Mouse (Mus musculus) embryonic stem cell, embryonic (primary cell): ENCODE data around the gene Mpz.

Experiments used
- CTCF ChIA-PET, 4 experiments: fragments of 300-600 bp in 2 of 4; fragments of 350-600 bp in 2 of 4; sonication (Branson Sonifier 250); formaldehyde crosslinking; loops; one replicate each; lab custom pipeline; 2022; ENCODE audit warnings: inconsistent platforms in 2 of 4; lab: Charles Lee
- POLR2A ChIA-PET, 4 experiments: fragments of 300-600 bp in 2 of 4; fragments of 350-600 bp in 2 of 4; sonication (Branson Sonifier 250); formaldehyde crosslinking; loops; one replicate each; lab custom pipeline; 2022; ENCODE audit warnings: antibody characterized with exemption in 4 of 4, inconsistent platforms in 1 of 4; lab: Charles Lee

The Mpz gene

GRCm38 (mm10) chr1:171190832-171191231 lies 40.3 kb downstream of the Mpz start:
- ChIA-PET POLR2A (interaction anchor here in 2 of 4 experiments (0.7 to 1.9 kb wide), 4 partner anchors 12 to 40 kb away, joined by 3 to 5 read pairs (median 4); partner anchors contain the start of genes Mpz (in 1 of the 2) and Sdhc (in 1 of the 2)), CTCF (interaction anchor here (0.6 to 2.5 kb wide), 5 partner anchors 15 to 166 kb away, joined by 3 to 18 read pairs (median 4); partner anchors contain the start of gene Tomm40l (in 1 of the 4))

DNA sequence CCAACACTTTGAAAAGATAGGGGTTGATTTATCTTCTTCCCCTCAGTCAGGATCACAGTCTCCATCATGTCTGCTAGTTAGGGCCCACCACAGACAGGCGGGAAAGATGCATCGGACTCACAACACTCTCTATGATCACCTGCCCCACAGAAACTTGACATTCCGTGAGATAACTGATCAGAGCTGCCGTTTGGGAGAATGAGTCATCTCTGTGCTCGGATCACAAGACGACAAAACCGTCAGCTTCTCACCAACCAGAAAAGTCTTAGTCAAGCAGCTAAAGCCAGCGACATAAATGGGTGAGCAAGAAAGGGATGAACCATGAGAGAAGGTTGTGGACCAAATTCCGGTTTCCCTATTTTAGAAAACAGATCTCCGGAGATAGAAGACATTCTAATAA lies 41.8 kb downstream of the Mpz start:
- ChIA-PET CTCF (interaction anchor here in 3 of 4 experiments (0.5 to 1.2 kb wide), 6 partner anchors 25 to 310 kb away, joined by 3 to 10 read pairs (median 4); no protein-coding TSS in a partner anchor), POLR2A (interaction anchor here in 2 of 4 experiments (1.1 to 1.4 kb wide), 2 partner anchors 13 to 17 kb away, joined by 3 read pairs; no protein-coding TSS in a partner anchor)

GRCm38 (mm10) chr1:171193093-171193840 lies 42.8 kb downstream of the Mpz start:
- ChIA-PET POLR2A (interaction anchor here in 3 of 4 experiments (1.0 to 3.7 kb wide), 8 partner anchors 9 to 220 kb away, joined by 3 to 24 read pairs (median 3); partner anchors contain the start of genes Nr1i3 (in 1 of the 3) and Tomm40l (in 1 of the 3)), CTCF (interaction anchor here in 3 of 4 experiments (0.5 to 1.6 kb wide), 7 partner anchors 23 to 29 kb away, joined by 3 to 4 read pairs (median 3); no protein-coding TSS in a partner anchor)

- CTCF ChIA-PET: interaction anchor here (1.4 to 2.6 kb wide), 4 partner anchors 26 to 27 kb away, joined by 4 to 22 read pairs (median 8); partner anchors contain the start of gene Tomm40l (in 1 of the 4)
- POLR2A ChIA-PET: interaction anchor here in 3 of 4 experiments (0.6 to 3.7 kb wide), 14 partner anchors 9 to 219 kb away, joined by 3 to 24 read pairs (median 4); partner anchors contain the start of genes Nr1i3 (in 1 of the 3) and Tomm40l (in 1 of the 3)
Observed at GRCm38 (mm10) chr1:171193911-171194830, 43.7 kb downstream of the Mpz start.

- ChIA-PET CTCF (interaction anchor here (0.6 to 2.6 kb wide), 9 partner anchors 13 to 76 kb away, joined by 3 to 22 read pairs (median 4); partner anchors contain the start of gene Tomm40l (in 1 of the 4)), POLR2A (interaction anchor here (0.6 to 3.7 kb wide), 26 partner anchors 9 to 282 kb away, joined by 3 to 24 read pairs (median 4); partner anchors contain the start of genes B4galt3 (in 1 of the 4), Nr1i3 (in 1 of the 4), Ppox (in 1 of the 4) and Tomm40l (in 1 of the 4))
Observed at GRCm38 (mm10) chr1:171195046-171195822, 44.7 kb downstream of the Mpz start.

- POLR2A ChIA-PET: interaction anchor here (0.6 to 3.7 kb wide), 39 partner anchors 7 to 282 kb away, joined by 3 to 24 read pairs (median 4); partner anchors contain the start of genes Tomm40l (in 2 of the 4), B4galt3 (in 1 of the 4), Ndufs2 (in 1 of the 4) and Nr1i3 (in 1 of the 4)
- CTCF ChIA-PET: interaction anchor here (0.6 to 2.6 kb wide), 14 partner anchors 12 to 179 kb away, joined by 3 to 22 read pairs (median 4); partner anchors contain the start of genes Ppox (in 1 of the 4) and Tomm40l (in 1 of the 4)
Observed at GRCm38 (mm10) chr1:171195887-171196397, 45.4 kb downstream of the Mpz start, which contains the start of gene Pcp4l1. Gene Pcp4l1 (minus strand): TSS chr1:171196268.

DNA sequence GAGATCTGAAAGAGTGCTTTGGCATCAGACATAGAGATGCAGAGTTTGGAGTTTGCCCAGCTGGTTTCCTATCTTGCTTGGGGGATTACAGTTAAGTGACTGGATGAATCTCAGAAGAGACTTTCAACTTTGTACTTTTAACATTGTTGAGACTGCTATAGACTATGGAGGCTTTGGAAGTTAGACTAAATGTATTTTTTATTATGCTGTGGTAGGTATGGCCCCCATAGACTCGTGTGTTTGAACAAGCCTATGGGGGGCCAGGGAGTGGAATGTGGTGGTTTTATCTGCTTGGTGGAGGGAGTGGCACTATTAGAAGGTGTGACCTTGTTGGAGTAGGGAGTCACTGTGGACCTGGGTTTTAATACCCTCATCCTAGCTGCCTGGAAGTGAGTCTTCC lies 49.0 kb downstream of the Mpz start:
- POLR2A ChIA-PET: interaction anchor here in 2 of 4 experiments (0.6 kb wide), 2 partner anchors 9 to 16 kb away, joined by 3 to 10 read pairs; no protein-coding TSS in a partner anchor

GRCm38 (mm10) chr1:171200769-171201168 lies 50.3 kb downstream of the Mpz start:
- CTCF ChIA-PET: interaction anchor here in 2 of 4 experiments (0.7 to 1.6 kb wide), 2 partner anchors 20 to 204 kb away, joined by 5 to 11 read pairs; no protein-coding TSS in a partner anchor

More for the DNA sequence above, 49.0 kb downstream of the Mpz start:
- CTCF ChIA-PET: interaction anchor here in 1 of 4 experiments (0.6 kb wide), 1 partner anchor 88 kb away, joined by 3 read pairs; no protein-coding TSS in a partner anchor

DNA sequence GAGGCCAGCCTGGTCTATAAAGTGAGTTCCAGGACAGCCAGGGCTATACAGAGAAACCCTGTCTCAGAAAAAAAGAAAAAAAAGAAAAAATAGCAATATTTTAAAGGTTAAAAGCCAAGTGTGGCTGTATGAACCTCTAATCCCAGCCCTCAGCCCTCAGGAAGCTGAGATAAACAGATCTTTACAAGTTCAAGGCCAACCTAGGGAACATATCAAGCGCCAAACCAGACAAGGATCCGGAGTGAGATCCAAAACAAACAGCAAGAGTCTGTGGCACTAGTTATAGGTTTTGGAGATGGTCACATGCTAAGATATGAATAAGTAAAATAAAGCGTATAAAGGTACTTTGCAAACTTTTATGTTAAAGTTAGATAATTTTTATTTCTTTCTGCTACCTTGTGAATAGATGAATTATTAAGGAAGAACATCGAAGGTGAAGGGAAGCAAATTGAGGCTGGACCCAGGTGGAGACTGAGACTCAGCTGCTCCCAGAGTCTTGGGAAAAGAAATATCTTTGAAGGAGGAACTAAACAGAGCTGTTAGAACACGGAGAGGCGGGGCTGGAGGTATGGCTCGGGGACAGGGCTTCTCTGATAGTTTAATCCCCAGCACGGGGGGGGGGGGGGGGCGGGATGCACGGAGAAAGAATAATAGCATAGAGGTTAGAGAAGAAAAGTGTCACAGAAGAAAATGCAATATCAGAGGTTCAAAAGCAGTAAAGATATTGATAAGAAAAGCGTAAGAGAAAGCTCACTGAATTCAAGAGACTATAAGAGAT lies 53.1 kb downstream of the Mpz start:
- ChIA-PET POLR2A (interaction anchor here in 3 of 4 experiments (0.6 to 2.1 kb wide), 8 partner anchors 8 to 82 kb away, joined by 3 to 5 read pairs (median 3); partner anchors contain the start of gene Pcp4l1 (in 1 of the 3)), CTCF (interaction anchor here in 2 of 4 experiments (0.6 to 0.7 kb wide), 3 partner anchors 15 to 41 kb away, joined by 3 to 15 read pairs (median 8); no protein-coding TSS in a partner anchor)

More at GRCm38 (mm10) chr1:171200769-171201168, 50.3 kb downstream of the Mpz start:
- POLR2A ChIA-PET: no interaction called here

DNA sequence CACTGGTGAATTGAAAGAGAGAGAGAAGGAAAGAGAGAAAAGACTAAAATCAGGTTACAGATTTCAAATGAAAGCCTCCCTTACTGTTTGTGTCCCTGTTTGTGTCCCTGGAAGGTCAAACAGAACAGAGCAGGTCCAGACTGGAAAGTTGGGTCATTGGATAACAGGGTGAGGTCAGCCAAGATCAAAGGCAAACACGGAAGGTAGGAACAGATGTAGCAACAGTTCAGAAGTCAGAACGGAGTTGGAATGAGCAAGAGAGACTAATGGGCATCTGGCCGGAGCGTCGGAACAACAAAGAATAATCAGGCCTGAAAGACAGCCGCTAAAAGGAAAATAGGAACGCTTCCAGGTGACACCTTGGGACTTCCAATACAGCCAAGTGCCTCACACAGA lies 53.7 kb downstream of the Mpz start:
- CTCF ChIA-PET: interaction anchor here in 2 of 4 experiments (0.6 to 0.7 kb wide), 2 partner anchors 38 to 42 kb away, joined by 3 to 15 read pairs; no protein-coding TSS in a partner anchor
- POLR2A ChIA-PET: interaction anchor here in 2 of 4 experiments (0.6 to 2.1 kb wide), 6 partner anchors 8 to 82 kb away, joined by 3 to 5 read pairs (median 3); partner anchors contain the start of gene Pcp4l1 (in 1 of the 2)

- ChIA-PET CTCF (interaction anchor here in 2 of 4 experiments (0.5 to 0.9 kb wide), 2 partner anchors 15 kb away, joined by 3 read pairs; no protein-coding TSS in a partner anchor), POLR2A (interaction anchor here in 2 of 4 experiments (0.9 to 1.4 kb wide), 3 partner anchors 12 to 15 kb away, joined by 3 to 6 read pairs (median 3); partner anchors contain the start of gene Tomm40l (in 1 of the 2))
Observed at GRCm38 (mm10) chr1:171205704-171206493, 55.4 kb downstream of the Mpz start.

- ChIA-PET POLR2A (interaction anchor here in 2 of 4 experiments (0.5 to 1.7 kb wide), 8 partner anchors 8 to 356 kb away, joined by 3 to 6 read pairs (median 3); partner anchors contain the start of genes B4galt3 (in 1 of the 2) and Pcp4l1 (in 1 of the 2)), CTCF (interaction anchor here in 1 of 4 experiments (1.6 kb wide), 1 partner anchor 11 kb away, joined by 5 read pairs; no protein-coding TSS in a partner anchor)
Observed at GRCm38 (mm10) chr1:171209409-171209808, 58.9 kb downstream of the Mpz start.
